8 mouse cellular contexts compared by ENCODE assay signal in the genomic region with DNA sequence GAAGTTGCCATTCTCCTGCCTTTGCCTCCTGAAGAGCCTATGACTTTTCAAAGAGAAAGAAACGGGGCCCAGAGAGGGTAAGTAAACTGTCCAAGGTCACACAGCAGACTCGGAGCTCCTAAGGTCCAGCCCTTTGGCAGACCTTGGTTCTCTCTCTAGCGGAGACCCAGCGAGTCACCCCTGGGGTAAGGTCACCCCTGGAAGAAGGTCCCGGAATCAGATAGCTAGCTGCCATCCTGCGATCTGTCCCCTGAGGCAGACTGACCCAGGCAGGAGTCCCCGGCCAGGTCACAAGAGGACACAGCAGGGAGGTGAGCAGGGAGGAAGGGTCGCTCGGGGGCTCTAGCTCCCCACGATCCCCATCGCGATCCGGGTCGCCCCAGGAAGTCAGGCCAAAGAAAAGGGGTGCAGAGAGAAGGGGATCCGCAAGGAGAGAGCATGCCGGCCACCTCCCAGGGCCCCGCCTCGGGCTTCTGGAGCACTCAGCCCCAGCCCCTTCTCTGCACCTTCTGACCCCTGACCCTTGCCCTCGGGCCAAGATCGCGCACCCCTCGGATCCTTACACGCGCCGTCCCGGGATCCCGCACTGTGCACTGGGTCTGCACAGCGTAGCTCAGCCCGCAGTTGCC. TPM values are rescaled to one million over a fixed set of nuclear protein-coding genes. Genes with fewer than 3 reads are reported as not detected.
DNase-seq lines count a peak whose midpoint lies in the region; ATAC-seq and TF ChIP-seq lines count a peak whose summit lies in the region.

No protein-coding gene starts in this region.

- H3K9me3 ChIP-seq in liver, embryonic 11.5 days (ENCODE audit: control insufficient read depth, low read length), result peaks cover 3% of the 10 kb centered on the region; the same call in 1 of the 2 replicates
- H3K9me3 ChIP-seq in stomach, postnatal 0 days (ENCODE audit: control insufficient read depth, low read length), result no peaks in the 10 kb centered on the region

- ATAC-seq in liver, embryonic 11.5 days (replicated peaks; ENCODE audit: low FRiP score), result peak; percentile 55
- no peak for ATAC-seq in stomach, postnatal 0 days (ENCODE audit: low FRiP score, low TSS enrichment)

- peak overlapping the region; percentile 97 for H3K4me2 ChIP-seq in liver, embryonic 11.5 days
- peak overlapping the region; percentile 94 for H3K4me2 ChIP-seq in stomach, postnatal 0 days (replicated peaks; ENCODE audit: low read depth)

- H3K4me1 ChIP-seq in thymus, adult 2 months (replicated peaks; ENCODE audit: control insufficient read depth, insufficient read depth, low read length), result peaks cover 26% of the 10 kb centered on the region
- H3K4me1 ChIP-seq in liver, embryonic 11.5 days (replicated peaks; ENCODE audit: control insufficient read depth, insufficient read depth, low read length), result peaks cover 36% of the 10 kb centered on the region
- H3K4me1 ChIP-seq in stomach, postnatal 0 days (replicated peaks; ENCODE audit: control insufficient read depth, insufficient read depth), result peaks cover 2% of the 10 kb centered on the region; the same call in 1 of the 2 replicates

- WGBS in thymus, adult 2 months, result under 1% methylated on average over 29 of the region's 29 CpGs
- WGBS in liver, embryonic 11.5 days, result 2% methylated on average over 26 of the region's 29 CpGs
- WGBS in stomach, postnatal 0 days, result under 1% methylated on average over 25 of the region's 29 CpGs

- DNase-seq in adrenal gland, postnatal 10 days, result peak; percentile 56
- no peak for DNase-seq in adrenal gland, adult 18-20 months (ENCODE audit: low spot score in 2 of 2)
- no peak for DNase-seq in thymus, adult 2 months
- DNase-seq in thymus, postnatal 14 days, result no peak
- DNase-seq in liver, embryonic 11.5 days (ENCODE audit: low spot score), result no peak
- no peak for DNase-seq in stomach, postnatal 0 days (ENCODE audit: low spot score)
- DNase-seq in urinary bladder, postnatal 14 days (ENCODE audit: low spot score), result no peak
- DNase-seq in ovary, postnatal 14 days (ENCODE audit: low spot score), result no peak

- H3K36me3 ChIP-seq in thymus, adult 2 months (ENCODE audit: control insufficient read depth, insufficient read depth, low read length), result peaks cover 20% of the 10 kb centered on the region; the same call in 1 of the 2 replicates
- peaks cover 19% of the 10 kb centered on the region for H3K36me3 ChIP-seq in liver, embryonic 11.5 days (ENCODE audit: control insufficient read depth, insufficient read depth, low read length)
- H3K36me3 ChIP-seq in stomach, postnatal 0 days (ENCODE audit: control insufficient read depth, insufficient read depth, low read length), result peaks cover 16% of the 10 kb centered on the region; the same call in 1 of the 2 replicates

- H3K27ac ChIP-seq in thymus, adult 2 months (ENCODE audit: control insufficient read depth, insufficient read depth, low read length), result peak overlapping the region; percentile 74
- H3K27ac ChIP-seq in liver, embryonic 11.5 days (ENCODE audit: low read depth, low read length), result peak overlapping the region; percentile 84
- H3K27ac ChIP-seq in stomach, postnatal 0 days (replicated peaks), result peak overlapping the region; percentile 80

- TF ChIP-seq POLR2A in thymus, adult 2 months (IDR thresholded peaks at IDR 0.05; ENCODE audit: control insufficient read depth, extremely low read depth, insufficient read depth, low read length, poor library complexity), result no peak; the same call in 1 of the 2 replicates

- TF ChIP-seq EP300 in stomach, postnatal 0 days (optimal IDR thresholded peaks at IDR 0.05), result no peak

- no peaks in the 10 kb centered on the region for H3K27me3 ChIP-seq in thymus, adult 2 months (ENCODE audit: control insufficient read depth, insufficient read depth, low read length)
- no peaks in the 10 kb centered on the region for H3K27me3 ChIP-seq in liver, embryonic 11.5 days (replicated peaks; ENCODE audit: control insufficient read depth, insufficient read depth, low read length)
- H3K27me3 ChIP-seq in stomach, postnatal 0 days (ENCODE audit: control insufficient read depth, insufficient read depth, low read length), result no peaks in the 10 kb centered on the region

- TF ChIP-seq CTCF in thymus, adult 2 months (IDR thresholded peaks at IDR 0.05; ENCODE audit: borderline replicate concordance, control insufficient read depth, extremely low read depth, insufficient read depth, low read length, poor library complexity), result no peak
- no peak for TF ChIP-seq CTCF in stomach, postnatal 0 days (IDR thresholded peaks at IDR 0.05; ENCODE audit: low read depth)

- H3K4me3 ChIP-seq in thymus, adult 2 months (ENCODE audit: control insufficient read depth, insufficient read depth, low read length), result peak overlapping the region; percentile 81
- H3K4me3 ChIP-seq in liver, embryonic 11.5 days (ENCODE audit: low read depth, low read length), result peak overlapping the region; percentile 93
- H3K4me3 ChIP-seq in stomach, postnatal 0 days (ENCODE audit: low read depth, low read length), result peak overlapping the region; percentile 87

- H3K9ac ChIP-seq in liver, embryonic 11.5 days (ENCODE audit: low read depth, low read length), result peak overlapping the region; percentile 88
- peak overlapping the region; percentile 85 for H3K9ac ChIP-seq in stomach, postnatal 0 days (ENCODE audit: low read length)

RNA-seq across cellular contexts. Expression of gene Tpcn1, which starts 0.4 kb away (rescaled TPM):
- 10 to 100 TPM; 53.1 to 60.4 TPM for total RNA-seq in adrenal gland, postnatal 10 days (2021)
- 10 to 100 TPM; 33.6 to 42.2 TPM for total RNA-seq in adrenal gland, adult 18-20 months (2021)
- polyA plus RNA-seq in thymus, adult 2 months (2012; rRNA removed), result 203 and 208 TPM in 2 replicates
- polyA plus RNA-seq in liver, embryonic 11.5 days (2014; fragmentation: Nextera tagmentation; extraction: Ambion mirVana), result 27.4 and 29.7 TPM in 2 replicates
- polyA plus RNA-seq in stomach, postnatal 0 days (2015; fragmentation: Nextera tagmentation; extraction: Ambion mirVana), result 12.7 and 13.9 TPM in 2 replicates

RNA-seq across cellular contexts. Expression of gene Iqcd, which starts 0.8 kb away (rescaled TPM):
- total RNA-seq in adrenal gland, postnatal 10 days (2021), result under 1 TPM; 0.42 to 0.51 TPM
- total RNA-seq in adrenal gland, adult 18-20 months (2021), result under 1 TPM; 0.36 to 0.48 TPM
- 2.8 and 3.0 TPM in 2 replicates for polyA plus RNA-seq in thymus, adult 2 months (2012; rRNA removed)
- 1.3 and 1.5 TPM in 2 replicates for polyA plus RNA-seq in liver, embryonic 11.5 days (2014; fragmentation: Nextera tagmentation; extraction: Ambion mirVana)
- 0.25 and 0.36 TPM in 2 replicates for polyA plus RNA-seq in stomach, postnatal 0 days (2015; fragmentation: Nextera tagmentation; extraction: Ambion mirVana)

RNA-seq across cellular contexts. Expression of gene Rita1, which starts 24.3 kb away (rescaled TPM):
- 10 to 100 TPM; 12.9 to 17.4 TPM for total RNA-seq in adrenal gland, postnatal 10 days (2021)
- 10 to 100 TPM; 14.2 to 16.9 TPM for total RNA-seq in adrenal gland, adult 18-20 months (2021)
- polyA plus RNA-seq in thymus, adult 2 months (2012; rRNA removed), result 18.8 and 20.6 TPM in 2 replicates
- polyA plus RNA-seq in liver, embryonic 11.5 days (2014; fragmentation: Nextera tagmentation; extraction: Ambion mirVana), result 9.0 and 13.1 TPM in 2 replicates
- polyA plus RNA-seq in stomach, postnatal 0 days (2015; fragmentation: Nextera tagmentation; extraction: Ambion mirVana), result 12.1 TPM in 2 replicates

RNA-seq across cellular contexts. Expression of gene Ddx54, which starts 24.5 kb away (rescaled TPM):
- 10 to 100 TPM; 36.0 to 36.1 TPM for total RNA-seq in adrenal gland, postnatal 10 days (2021)
- total RNA-seq in adrenal gland, adult 18-20 months (2021), result 10 to 100 TPM; 44.1 to 57.6 TPM
- polyA plus RNA-seq in thymus, adult 2 months (2012; rRNA removed), result 429 and 448 TPM in 2 replicates
- 46.7 and 47.0 TPM in 2 replicates for polyA plus RNA-seq in liver, embryonic 11.5 days (2014; fragmentation: Nextera tagmentation; extraction: Ambion mirVana)
- 22.5 and 23.0 TPM in 2 replicates for polyA plus RNA-seq in stomach, postnatal 0 days (2015; fragmentation: Nextera tagmentation; extraction: Ambion mirVana)

RNA-seq across cellular contexts. Expression of gene Cfap73, which starts 46.0 kb away (rescaled TPM):
- total RNA-seq in adrenal gland, postnatal 10 days (2021), result under 1 TPM in 1 of 2 experiments, not detected in 1; 0.42 TPM
- under 1 TPM in 1 of 2 experiments, not detected in 1; 0.33 TPM for total RNA-seq in adrenal gland, adult 18-20 months (2021)
- polyA plus RNA-seq in thymus, adult 2 months (2012; rRNA removed), result 0.15 and 0.33 TPM in 2 replicates
- not detected in 2 replicates for polyA plus RNA-seq in liver, embryonic 11.5 days (2014; fragmentation: Nextera tagmentation; extraction: Ambion mirVana)
- polyA plus RNA-seq in stomach, postnatal 0 days (2015; fragmentation: Nextera tagmentation; extraction: Ambion mirVana), result 0.10 TPM in 1 of 2 replicates, not detected in the other
